Mouse (Mus musculus): ENCODE measurements at regions not wholly inside any gene's neighbourhood (a gene's known extent, or its start where the extent isn't known, plus 50 kb on each side); places are given as distances from the start of the nearest gene placed in this dataset.

- no peaks in the 10 kb centered on the region for H3K4me1 ChIP-seq (ENCODE audit: control insufficient read depth, insufficient read depth, low read length)
- H3K36me3 ChIP-seq (ENCODE audit: control insufficient read depth, insufficient read depth, low read length) = no peaks in the 10 kb centered on the region
Measured at GRCm38 (mm10) chr12:109844723-109845601, 244.8 kb upstream of the Rtl1 start.

GRCm38 (mm10) chr12:109845602-109845906 lies 245.4 kb upstream of the Rtl1 start:
- H3K36me3 ChIP-seq (ENCODE audit: control insufficient read depth, insufficient read depth, low read length) = no peaks in the 10 kb centered on the region
- H3K27ac ChIP-seq (ENCODE audit: control insufficient read depth, insufficient read depth, low read depth, low read length) = no peak overlapping the region
- H3K4me1 ChIP-seq (ENCODE audit: control insufficient read depth, insufficient read depth, low read length) = no peaks in the 10 kb centered on the region
- TF ChIP-seq POLR2A (IDR thresholded peaks at IDR 0.05; ENCODE audit: control insufficient read depth, low read depth, low read length) (no peak), CTCF (IDR thresholded peaks at IDR 0.05; ENCODE audit: control insufficient read depth, insufficient read depth, insufficient replicate concordance, low read depth, low read length) (no peak)
- no peak overlapping the region for H3K4me3 ChIP-seq (ENCODE audit: control insufficient read depth, low read depth, low read length)
- no peaks in the 10 kb centered on the region for H3K27me3 ChIP-seq (ENCODE audit: control insufficient read depth, insufficient read depth, low read length)

More at GRCm38 (mm10) chr12:109844723-109845601, 244.8 kb upstream of the Rtl1 start:
- TF ChIP-seq CTCF (IDR thresholded peaks at IDR 0.05; ENCODE audit: control insufficient read depth, insufficient read depth, insufficient replicate concordance, low read depth, low read length) (no peak), POLR2A (IDR thresholded peaks at IDR 0.05; ENCODE audit: control insufficient read depth, low read depth, low read length) (no peak)
- Histone ChIP-seq H3K27ac (ENCODE audit: control insufficient read depth, insufficient read depth, low read depth, low read length) (no peak overlapping the region), H3K27me3 (ENCODE audit: control insufficient read depth, insufficient read depth, low read length) (no peaks in the 10 kb centered on the region), H3K4me3 (ENCODE audit: control insufficient read depth, low read depth, low read length) (no peak overlapping the region)

- Histone ChIP-seq H3K36me3 (ENCODE audit: control insufficient read depth, insufficient read depth, low read length) (no peaks in the 10 kb centered on the region), H3K27me3 (ENCODE audit: control insufficient read depth, insufficient read depth, low read length) (no peaks in the 10 kb centered on the region), H3K27ac (ENCODE audit: control insufficient read depth, insufficient read depth, low read depth, low read length) (no peak overlapping the region), H3K4me1 (ENCODE audit: control insufficient read depth, insufficient read depth, low read length) (no peaks in the 10 kb centered on the region), H3K4me3 (ENCODE audit: control insufficient read depth, low read depth, low read length) (no peak overlapping the region)
- TF ChIP-seq POLR2A (IDR thresholded peaks at IDR 0.05; ENCODE audit: control insufficient read depth, low read depth, low read length) (no peak), CTCF (IDR thresholded peaks at IDR 0.05; ENCODE audit: control insufficient read depth, insufficient read depth, insufficient replicate concordance, low read depth, low read length) (no peak)
Measured at GRCm38 (mm10) chr12:109856336-109856735, 256.2 kb upstream of the Rtl1 start.

GRCm38 (mm10) chr12:109857705-109858104 lies 257.6 kb upstream of the Rtl1 start:
- Histone ChIP-seq H3K4me1 (ENCODE audit: control insufficient read depth, insufficient read depth, low read length) (no peaks in the 10 kb centered on the region), H3K27ac (ENCODE audit: control insufficient read depth, insufficient read depth, low read depth, low read length) (no peak overlapping the region), H3K36me3 (ENCODE audit: control insufficient read depth, insufficient read depth, low read length) (no peaks in the 10 kb centered on the region), H3K4me3 (ENCODE audit: control insufficient read depth, low read depth, low read length) (no peak overlapping the region), H3K27me3 (ENCODE audit: control insufficient read depth, insufficient read depth, low read length) (no peaks in the 10 kb centered on the region)
- TF ChIP-seq POLR2A (IDR thresholded peaks at IDR 0.05; ENCODE audit: control insufficient read depth, low read depth, low read length) (no peak), CTCF (IDR thresholded peaks at IDR 0.05; ENCODE audit: control insufficient read depth, insufficient read depth, insufficient replicate concordance, low read depth, low read length) (no peak)

GRCm38 (mm10) chr12:109864826-109865225 lies 264.7 kb upstream of the Rtl1 start:
- Histone ChIP-seq H3K27me3 (ENCODE audit: control insufficient read depth, insufficient read depth, low read length) (no peaks in the 10 kb centered on the region), H3K4me3 (ENCODE audit: control insufficient read depth, low read depth, low read length) (no peak overlapping the region), H3K27ac (ENCODE audit: control insufficient read depth, insufficient read depth, low read depth, low read length) (no peak overlapping the region), H3K4me1 (ENCODE audit: control insufficient read depth, insufficient read depth, low read length) (no peaks in the 10 kb centered on the region), H3K36me3 (ENCODE audit: control insufficient read depth, insufficient read depth, low read length) (no peaks in the 10 kb centered on the region)
- TF ChIP-seq CTCF (IDR thresholded peaks at IDR 0.05; ENCODE audit: control insufficient read depth, insufficient read depth, insufficient replicate concordance, low read depth, low read length) = no peak
- no peak for TF ChIP-seq POLR2A (IDR thresholded peaks at IDR 0.05; ENCODE audit: control insufficient read depth, low read depth, low read length)

- Histone ChIP-seq H3K4me1 (ENCODE audit: control insufficient read depth, insufficient read depth, low read length) (no peaks in the 10 kb centered on the region; the same call in 1 of the 2 replicates), H3K27ac (ENCODE audit: control insufficient read depth, insufficient read depth, low read depth, low read length) (no peak overlapping the region), H3K27me3 (ENCODE audit: control insufficient read depth, insufficient read depth, low read length) (no peaks in the 10 kb centered on the region), H3K4me3 (ENCODE audit: control insufficient read depth, low read depth, low read length) (no peak overlapping the region), H3K36me3 (ENCODE audit: control insufficient read depth, insufficient read depth, low read length) (no peaks in the 10 kb centered on the region)
- TF ChIP-seq POLR2A (IDR thresholded peaks at IDR 0.05; ENCODE audit: control insufficient read depth, low read depth, low read length) (no peak), CTCF (IDR thresholded peaks at IDR 0.05; ENCODE audit: control insufficient read depth, insufficient read depth, insufficient replicate concordance, low read depth, low read length) (no peak)
Measured at GRCm38 (mm10) chr12:109871021-109871420, 270.9 kb upstream of the Rtl1 start.

GRCm38 (mm10) chr12:109874466-109874865 lies 274.3 kb upstream of the Rtl1 start:
- no peaks in the 10 kb centered on the region for H3K27me3 ChIP-seq (ENCODE audit: control insufficient read depth, insufficient read depth, low read length)
- no peaks in the 10 kb centered on the region for H3K36me3 ChIP-seq (ENCODE audit: control insufficient read depth, insufficient read depth, low read length)
- TF ChIP-seq POLR2A (IDR thresholded peaks at IDR 0.05; ENCODE audit: control insufficient read depth, low read depth, low read length) (no peak), CTCF (IDR thresholded peaks at IDR 0.05; ENCODE audit: control insufficient read depth, insufficient read depth, insufficient replicate concordance, low read depth, low read length) (no peak)
- H3K4me1 ChIP-seq (ENCODE audit: control insufficient read depth, insufficient read depth, low read length) = no peaks in the 10 kb centered on the region; the same call in 1 of the 2 replicates
- H3K4me3 ChIP-seq (ENCODE audit: control insufficient read depth, low read depth, low read length) = no peak overlapping the region
- no peak overlapping the region for H3K27ac ChIP-seq (ENCODE audit: control insufficient read depth, insufficient read depth, low read depth, low read length)
